8 mouse cellular contexts compared by ENCODE assay signal in genomic region chr5:121966940-121967339, GRCm38 (mm10).
DNase-seq lines count a peak whose midpoint lies in the region; ATAC-seq and TF ChIP-seq lines count a peak whose summit lies in the region.

No protein-coding gene starts in this region.

- H3K4me1 ChIP-seq in heart, embryonic 15.5 days (replicated peaks), result peaks cover 31% of the 10 kb centered on the region
- peaks cover 11% of the 10 kb centered on the region for H3K4me1 ChIP-seq in hindbrain, postnatal 0 days (ENCODE audit: insufficient read depth, low read length)
- no peaks in the 10 kb centered on the region for H3K4me1 ChIP-seq in stomach, postnatal 0 days (replicated peaks; ENCODE audit: control insufficient read depth, insufficient read depth)

- peak overlapping the region; percentile 17; the same call in 1 of the 2 replicates for H3K4me2 ChIP-seq in heart, embryonic 15.5 days
- H3K4me2 ChIP-seq in hindbrain, postnatal 0 days (ENCODE audit: low read depth, low read length), result no peak overlapping the region
- H3K4me2 ChIP-seq in stomach, postnatal 0 days (replicated peaks; ENCODE audit: low read depth), result no peak overlapping the region

- intact Hi-C loops in left cerebral cortex, postnatal 4 days (cut with DNase I), result loop anchor here (5.0 kb wide), 1 partner anchor 65 kb away; no protein-coding TSS in a partner anchor

- TF ChIP-seq CTCF in hindbrain, postnatal 0 days (IDR thresholded peaks at IDR 0.05; ENCODE audit: low read depth), result no peak
- no peak for TF ChIP-seq CTCF in stomach, postnatal 0 days (IDR thresholded peaks at IDR 0.05; ENCODE audit: low read depth)

- H3K4me3 ChIP-seq in heart, embryonic 15.5 days, result no peak overlapping the region
- no peak overlapping the region for H3K4me3 ChIP-seq in hindbrain, postnatal 0 days (ENCODE audit: low read length)
- no peak overlapping the region for H3K4me3 ChIP-seq in stomach, postnatal 0 days (ENCODE audit: low read depth, low read length)

- H3K27me3 ChIP-seq in heart, embryonic 15.5 days, result 0 out of 2 replicates have a peak, but pooled peaks cover 2% of the 10 kb centered on the region
- no peaks in the 10 kb centered on the region for H3K27me3 ChIP-seq in hindbrain, postnatal 0 days (ENCODE audit: insufficient read depth, low read length)
- H3K27me3 ChIP-seq in stomach, postnatal 0 days (ENCODE audit: control insufficient read depth, insufficient read depth, low read length), result no peaks in the 10 kb centered on the region

- DNase-seq in heart, adult 11 months, result no peak
- peak; percentile 26 for DNase-seq in retina, postnatal 1 day
- DNase-seq in retina, embryonic 14.5 days (ENCODE audit: low spot score), result no peak
- DNase-seq in hindbrain, postnatal 0 days (ENCODE audit: low spot score), result peak; percentile 35
- DNase-seq in stomach, postnatal 0 days (ENCODE audit: low spot score), result peak; percentile 42
- DNase-seq in left cerebral cortex, postnatal 4 days, result no peak
- no peak for DNase-seq in spleen, postnatal 36 days (ENCODE audit: low spot score in 2 of 2)

- no peaks in the 10 kb centered on the region for H3K9me3 ChIP-seq in heart, embryonic 15.5 days (replicated peaks)
- no peaks in the 10 kb centered on the region for H3K9me3 ChIP-seq in hindbrain, postnatal 0 days (ENCODE audit: low read length)
- H3K9me3 ChIP-seq in stomach, postnatal 0 days (ENCODE audit: control insufficient read depth, low read length), result no peaks in the 10 kb centered on the region

- WGBS in heart, embryonic 15.5 days, result 22% methylated on average over 16 of the region's 16 CpGs
- WGBS in hindbrain, postnatal 0 days, result 40% methylated on average over 16 of the region's 16 CpGs
- WGBS in stomach, postnatal 0 days, result 41% methylated on average over 16 of the region's 16 CpGs

- no peak overlapping the region for H3K9ac ChIP-seq in heart, embryonic 15.5 days
- H3K9ac ChIP-seq in hindbrain, postnatal 0 days (replicated peaks; ENCODE audit: low read length), result no peak overlapping the region
- H3K9ac ChIP-seq in stomach, postnatal 0 days (ENCODE audit: low read length), result no peak overlapping the region

- ATAC-seq in heart, embryonic 15.5 days (replicated peaks; ENCODE audit: insufficient number of reproducible peaks, insufficient read depth, low FRiP score, low read depth), result no peak
- ATAC-seq in hindbrain, postnatal 0 days, result no peak
- ATAC-seq in stomach, postnatal 0 days (ENCODE audit: low FRiP score, low TSS enrichment), result peak; percentile 38; the same call in 1 of the 2 replicates

- no peak for TF ChIP-seq EP300 in stomach, postnatal 0 days (optimal IDR thresholded peaks at IDR 0.05)

- no peak overlapping the region for H3K27ac ChIP-seq in heart, embryonic 15.5 days
- no peak overlapping the region for H3K27ac ChIP-seq in hindbrain, postnatal 0 days
- H3K27ac ChIP-seq in stomach, postnatal 0 days (replicated peaks), result no peak overlapping the region

- H3K36me3 ChIP-seq in heart, embryonic 15.5 days, result no peaks in the 10 kb centered on the region
- H3K36me3 ChIP-seq in hindbrain, postnatal 0 days (ENCODE audit: insufficient read depth, low read length), result no peaks in the 10 kb centered on the region
- no peaks in the 10 kb centered on the region for H3K36me3 ChIP-seq in stomach, postnatal 0 days (ENCODE audit: control insufficient read depth, insufficient read depth, low read length)

Comparison
In these comparisons a context has a peak if more than half of its experiments do, and no peak if none do; other contexts are left out.
1. DNase-seq: peak in retina, postnatal 1 day (single experiment), hindbrain, postnatal 0 days (single experiment) and stomach, postnatal 0 days (single experiment); none in heart, adult 11 months (single experiment), retina, embryonic 14.5 days (single experiment), left cerebral cortex, postnatal 4 days (single experiment) and spleen, postnatal 36 days (0 of 2).